Mouse (Mus musculus) ES-E14 (cell line): Measurements from ENCODE around the gene Sympk. TPM values are rescaled to one million over a fixed set of nuclear protein-coding genes. Genes with fewer than 3 reads are reported as not detected.
"Not testable (repeated sequence)": the region's sequence is repeated elsewhere in the genome, so short reads cannot be mapped to it uniquely, and the experiment has no call there.

ENCODE experiments used
- DNase-seq: peaks from one replicate; pipeline ENCODE4 v3.0.0-alpha.2; 2013; ENCODE audit warnings: low read depth, low spot score
- H3K27ac ChIP-seq: 2 replicates; pipeline ENCODE4 v1.5.1; 2012; ENCODE audit warnings: low read depth, mild to moderate bottlenecking, low read length, moderate library complexity, mixed read lengths; ENCODE audit not compliant: poor library complexity, insufficient read depth, severe bottlenecking
- H3K36me3 ChIP-seq: 2 replicates; pipeline ENCODE4 v1.6.1; 2012; ENCODE audit warnings: mild to moderate bottlenecking, low read length, moderate library complexity, mixed read lengths; ENCODE audit not compliant: control insufficient read depth, poor library complexity, insufficient read depth, severe bottlenecking
- H3K4me1 ChIP-seq, 2 experiments: fragments of 150-350 bp in 1 of 2; sonication (generic) in 1 of 2; 2 replicates each; pipeline ENCODE4 v1.6.1; 2012; ENCODE audit warnings: low read length in 2 of 2, mild to moderate bottlenecking in 1 of 2, mixed read lengths in 1 of 2; ENCODE audit not compliant: control insufficient read depth in 2 of 2, insufficient read depth in 2 of 2, poor library complexity in 1 of 2
- H3K4me3 ChIP-seq, 2 experiments: fragments of 150-350 bp in 1 of 2; sonication (generic) in 1 of 2; 2 replicates each; pipeline ENCODE4 v1.5.1; 2012; ENCODE audit warnings: low read length in 2 of 2, low read depth in 1 of 2, mild to moderate bottlenecking in 1 of 2, mixed read lengths in 1 of 2; ENCODE audit not compliant: insufficient read depth in 1 of 2, poor library complexity in 1 of 2, severe bottlenecking in 1 of 2
- H3K9ac ChIP-seq: 2 replicates; pipeline ENCODE4 v1.6.1; 2012; ENCODE audit warnings: low read depth, mild to moderate bottlenecking, low read length, mixed read lengths; ENCODE audit not compliant: poor library complexity, insufficient read depth, severe bottlenecking
- H3K9me3 ChIP-seq: fragments of 150-350 bp; sonication (generic); 2 replicates; pipeline ENCODE4 v1.6.1; 2012; ENCODE audit warnings: low read depth, mild to moderate bottlenecking, low read length; ENCODE audit not compliant: control insufficient read depth, insufficient read depth
- CHD2 ChIP-seq: IDR thresholded peaks from 2 replicates; pipeline ENCODE4 v1.6.1; 2014; ENCODE audit warnings: mild to moderate bottlenecking, low read depth, low read length, inconsistent platforms
- HCFC1 ChIP-seq: IDR thresholded peaks from 2 replicates; pipeline ENCODE4 v1.6.1; 2012; ENCODE audit warnings: low read length, inconsistent platforms, borderline replicate concordance; ENCODE audit not compliant: insufficient read depth
- MAFK ChIP-seq: IDR thresholded peaks from 2 replicates; pipeline ENCODE4 v1.6.1; 2014; ENCODE audit warnings: mild to moderate bottlenecking, low read depth, low read length, inconsistent platforms; ENCODE audit not compliant: insufficient read depth
- ZC3H11A ChIP-seq: IDR thresholded peaks from 2 replicates; pipeline ENCODE4 v1.6.1; 2012; ENCODE audit warnings: low read depth, mild to moderate bottlenecking, inconsistent platforms, low read length, borderline replicate concordance
- ZNF384 ChIP-seq: IDR thresholded peaks from 2 replicates; pipeline ENCODE4 v1.6.1; 2012; ENCODE audit warnings: low read depth, low read length, inconsistent platforms
- in situ Hi-C, 2 experiments: fragments of 600-800 bp; cut with MboI; formaldehyde crosslinking; loops; one replicate each; pipeline ENCODE4 v1.15.1; 2025; ENCODE audit warnings: low sequenced_read_pairs in 2 of 2, inconsistent platforms in 1 of 2; ENCODE audit not compliant: unreplicated experiment in 2 of 2
- total RNA-seq: library from RNA; depleted of rRNA; stranded (reverse); fragments of 300-350 nt; gene quantifications from 2 replicates; pipeline ENCODE4 v1.2.3, GENCODE M21; 2012

The Sympk gene
- total RNA-seq, 1 experiment, result 91.5 TPM

DNA sequence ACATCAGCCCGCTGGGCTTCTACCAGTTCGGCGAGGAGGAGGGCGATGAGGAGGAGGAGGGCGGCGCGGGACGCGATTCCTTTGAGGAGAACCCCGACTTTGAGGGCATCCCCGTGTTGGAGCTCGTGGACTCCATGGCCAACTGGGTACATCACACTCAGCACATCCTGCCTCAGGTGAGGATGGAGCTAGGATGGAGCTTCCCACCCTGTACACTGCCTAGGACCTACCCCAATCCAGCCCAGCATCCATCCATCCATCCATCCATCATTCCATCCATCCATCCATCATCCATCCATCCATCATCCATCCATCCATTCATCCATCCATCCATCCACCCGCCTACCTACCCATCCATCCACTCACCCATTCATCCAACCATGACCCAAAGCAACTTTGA, 41.7 kb downstream of the Sympk start:
- Histone ChIP-seq H3K4me1 (peaks cover 0 to 5% of the 10 kb centered on the region in 2 experiments; a peak in 1 of 4 replicates), H3K27ac (no peak overlapping the region), H3K36me3 (no peaks in the 10 kb centered on the region), H3K4me3 (peak overlapping the region; percentile 41 to 49; a peak in 3 of 4 replicates), H3K9me3 (no peaks in the 10 kb centered on the region), H3K9ac (0 out of 2 replicates have a peak overlapping the region, but pooled peaks have one; percentile 2)
- DNase-seq, result no peak
- in situ Hi-C loops, result no loop called here
- TF ChIP-seq ZNF384, result no peak
- TF ChIP-seq HCFC1, result no peak
- no peak for TF ChIP-seq ZC3H11A
- TF ChIP-seq MAFK, result no peak

DNA sequence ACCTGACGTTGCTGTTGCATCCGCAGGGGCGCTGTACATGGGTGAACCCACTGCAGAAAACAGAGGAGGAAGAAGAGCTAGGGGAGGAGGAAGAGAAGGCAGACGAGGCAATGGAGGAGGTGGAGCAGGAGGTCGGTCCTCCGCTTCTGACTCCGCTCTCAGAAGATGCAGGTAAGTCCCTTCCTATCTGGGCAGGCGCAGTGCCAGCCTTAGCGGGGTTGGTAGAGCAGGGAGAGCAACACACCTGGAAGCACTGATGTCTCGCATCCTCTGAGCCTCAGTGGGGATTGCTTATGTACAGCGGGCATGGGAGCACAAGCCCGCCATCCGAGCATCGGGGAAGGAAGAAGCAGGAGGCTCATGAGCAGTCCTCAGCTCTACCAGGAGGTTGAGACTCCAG, 42.9 kb downstream of the Sympk start:
- peaks cover 0 to 5% of the 10 kb centered on the region in 2 experiments; a peak in 1 of 4 replicates for H3K4me1 ChIP-seq
- in situ Hi-C loops, result no loop called here

DNA sequence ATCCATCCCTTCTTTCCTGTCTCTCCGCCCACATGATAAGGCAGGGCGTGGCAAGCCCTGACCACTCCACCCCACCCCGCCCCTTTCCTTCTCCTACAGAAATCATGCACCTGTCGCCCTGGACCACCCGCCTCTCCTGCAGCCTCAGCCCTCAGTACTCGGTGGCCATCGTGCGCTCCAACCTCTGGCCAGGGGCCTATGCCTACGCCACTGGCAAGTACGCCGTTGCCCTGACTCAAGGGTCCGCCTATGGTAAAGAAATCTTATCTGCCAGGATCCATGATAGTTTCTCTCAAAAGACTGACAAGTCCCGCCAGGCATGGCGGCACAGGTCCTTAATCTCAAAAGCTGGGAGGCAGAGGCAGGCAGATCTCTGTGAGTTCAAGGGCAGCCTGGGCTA, 43.8 kb downstream of the Sympk start:
- H3K9ac ChIP-seq, result no peak overlapping the region
- H3K4me3 ChIP-seq, result peak overlapping the region in 1 of 2 experiments; percentile 4; a peak in 1 of 4 replicates
- in situ Hi-C loops, result no loop called here
- H3K36me3 ChIP-seq, result no peaks in the 10 kb centered on the region
- DNase-seq, result no peak
- H3K9me3 ChIP-seq, result no peaks in the 10 kb centered on the region
- no peak overlapping the region for H3K27ac ChIP-seq
- H3K4me1 ChIP-seq, result peaks cover 0 to 5% of the 10 kb centered on the region in 2 experiments; a peak in 2 of 4 replicates
- TF ChIP-seq HCFC1 (no peak), MAFK (no peak), ZC3H11A (no peak), CHD2 (no peak), ZNF384 (no peak)

More for the DNA sequence above, 42.9 kb downstream of the Sympk start:
- H3K36me3 ChIP-seq, result no peaks in the 10 kb centered on the region
- peak overlapping the region in 1 of 2 experiments; percentile 25; a peak in 1 of 4 replicates for H3K4me3 ChIP-seq
- H3K9ac ChIP-seq, result no peak overlapping the region
- H3K27ac ChIP-seq, result no peak overlapping the region
- no peak for DNase-seq
- no peaks in the 10 kb centered on the region for H3K9me3 ChIP-seq
- TF ChIP-seq ZNF384, result no peak
- no peak for TF ChIP-seq ZC3H11A
- TF ChIP-seq MAFK, result no peak
- TF ChIP-seq HCFC1, result no peak
- TF ChIP-seq CHD2, result no peak

DNA sequence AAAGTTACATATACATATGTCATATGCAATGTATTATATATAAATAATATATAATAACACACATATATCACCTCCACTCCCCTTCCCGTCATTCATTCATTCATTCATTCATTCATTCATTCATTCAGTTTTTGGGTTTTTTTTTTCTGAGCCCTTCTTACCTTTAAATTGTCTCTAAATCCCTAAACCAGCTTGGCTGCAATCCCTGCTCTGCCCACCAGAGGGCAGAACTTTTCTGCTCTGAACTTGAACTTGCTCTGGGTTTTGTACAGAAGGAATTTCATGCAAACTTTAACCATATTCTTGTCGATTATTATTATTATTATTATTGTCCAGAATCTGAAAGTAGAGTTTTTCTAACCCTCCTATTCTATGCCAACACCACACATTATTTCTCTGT, 44.5 kb downstream of the Sympk start:
- DNase-seq, result peak; percentile 79
- in situ Hi-C loops, result no loop called here
- H3K4me1 ChIP-seq, result peaks cover 0 to 5% of the 10 kb centered on the region in 2 experiments; a peak in 2 of 4 replicates
- TF ChIP-seq ZNF384 (peak; percentile 53; the same call in 1 of the 2 replicates), MAFK (no peak)
- no peaks in the 10 kb centered on the region for H3K9me3 ChIP-seq
- H3K9ac ChIP-seq, result no peak overlapping the region
- no peaks in the 10 kb centered on the region for H3K36me3 ChIP-seq
- H3K4me3 ChIP-seq, result no peak overlapping the region
- no peak overlapping the region for H3K27ac ChIP-seq

DNA sequence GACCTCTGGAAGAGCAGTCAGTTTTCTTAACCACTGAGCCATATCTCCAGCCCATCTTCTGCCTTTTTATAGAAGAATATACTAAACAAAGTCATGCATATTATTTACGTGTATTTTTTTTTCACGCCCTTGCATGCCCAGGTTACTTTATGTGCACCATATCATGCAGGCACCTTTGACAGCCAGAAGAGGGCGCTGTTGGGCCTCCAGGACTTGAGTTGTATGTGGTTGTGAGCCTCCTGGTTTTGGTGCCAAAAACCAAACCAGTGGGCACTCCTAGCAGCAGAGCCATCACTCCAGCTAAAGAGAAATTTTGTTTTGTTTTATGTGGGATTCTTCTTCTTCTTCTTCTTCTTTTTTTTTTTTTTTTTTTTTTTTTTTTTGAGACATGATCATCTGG, 45.3 kb downstream of the Sympk start:
- Histone ChIP-seq H3K9me3 (no peaks in the 10 kb centered on the region), H3K9ac (no peak overlapping the region), H3K36me3 (no peaks in the 10 kb centered on the region), H3K4me3 (no peak overlapping the region), H3K27ac (no peak overlapping the region), H3K4me1 (peaks cover 0 to 5% of the 10 kb centered on the region in 2 experiments; a peak in 2 of 4 replicates)
- no peak for TF ChIP-seq CHD2
- TF ChIP-seq ZNF384, result no peak; the same call in 1 of the 2 replicates
- no peak for TF ChIP-seq HCFC1
- no peak for TF ChIP-seq ZC3H11A
- no peak for TF ChIP-seq MAFK
- no peak for DNase-seq
- in situ Hi-C loops, result no loop called here

DNA sequence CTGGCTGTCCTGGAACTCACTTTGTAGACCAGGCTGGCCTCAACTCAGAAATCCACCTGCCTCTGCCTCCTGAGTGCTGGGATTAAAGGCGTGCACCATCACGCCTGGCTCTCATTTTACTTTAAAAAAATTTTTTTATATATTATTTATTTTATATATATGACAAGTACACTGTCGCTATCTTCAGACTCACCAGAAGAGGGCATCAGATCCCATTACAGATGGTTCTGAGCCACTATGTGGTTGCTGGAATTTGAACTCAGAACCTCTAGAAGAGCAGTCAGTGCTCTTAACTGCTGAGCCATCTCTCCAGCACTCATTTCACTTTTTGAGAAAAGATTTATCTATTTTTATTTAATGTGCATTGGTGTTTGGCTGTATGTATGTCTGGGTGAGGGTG, 46.8 kb downstream of the Sympk start:
- H3K36me3 ChIP-seq, DNase-seq, H3K9me3 ChIP-seq, H3K9ac ChIP-seq, in situ Hi-C loops, H3K27ac ChIP-seq, H3K4me1 ChIP-seq, H3K4me3 ChIP-seq: not testable (repeated sequence)
